Mouse (Mus musculus) bone marrow, adult 2 months (tissue): ENCODE measurements around the gene Serpina1b.

Experiments used
- CTCF ChIP-seq: fragments of 200-500 bp; IDR thresholded peaks from 2 replicates; pipeline ENCODE4 v1.5.1; 2011; ENCODE audit warnings: low read length, control low read depth; ENCODE audit not compliant: control insufficient read depth, insufficient read depth
- POLR2A ChIP-seq: fragments of 200-500 bp; IDR thresholded peaks from 2 replicates; pipeline ENCODE4 v1.6.1; 2011; ENCODE audit warnings: low read depth, mild to moderate bottlenecking, control low read depth, low read length, borderline replicate concordance; ENCODE audit not compliant: control insufficient read depth

DNA sequence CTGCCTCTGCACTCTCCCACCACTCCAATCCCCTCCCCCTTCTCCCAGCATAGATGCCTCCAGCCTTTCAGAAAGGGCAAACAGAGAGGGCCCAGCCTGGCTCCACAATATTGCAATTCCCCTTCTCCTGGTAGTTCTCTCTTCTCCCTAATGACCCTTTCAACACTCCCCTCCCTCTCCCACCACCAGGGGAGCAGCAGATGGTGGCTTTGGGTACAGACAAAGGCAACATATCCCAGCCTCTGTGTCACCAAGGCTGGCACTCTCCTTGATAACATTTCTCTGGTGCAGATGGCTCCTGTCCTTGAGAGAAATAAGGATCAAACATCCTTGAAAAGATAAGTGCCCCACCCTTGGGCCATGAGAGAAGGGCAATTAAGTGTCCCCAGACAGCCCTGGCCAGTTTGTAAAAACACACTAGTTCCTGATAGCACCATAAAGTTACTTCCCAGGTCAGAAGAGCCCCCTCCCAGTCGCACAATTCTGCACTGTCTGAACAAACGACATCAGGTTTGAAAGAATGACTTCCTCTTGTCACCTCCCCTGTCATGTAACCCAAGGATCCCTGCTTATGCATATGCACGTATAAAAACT is 141.9 kb downstream of the Serpina1b start:
- no peak for TF ChIP-seq CTCF
- TF ChIP-seq POLR2A = no peak
